Mouse (Mus musculus): ENCODE measurements around the gene Scaf1. TPM values are rescaled to one million over a fixed set of nuclear protein-coding genes. Genes with fewer than 3 reads are reported as not detected.
A peak's percentile ranks its signal among the peaks of the same experiment; 100 is the strongest.
"Not testable (repeated sequence)": the region's sequence is repeated elsewhere in the genome, so short reads cannot be mapped to it uniquely, and the experiment has no call there.

The Scaf1 gene
- polyA plus RNA-seq, 1 experiment from 2014 or later = 20.1 TPM

DNA sequence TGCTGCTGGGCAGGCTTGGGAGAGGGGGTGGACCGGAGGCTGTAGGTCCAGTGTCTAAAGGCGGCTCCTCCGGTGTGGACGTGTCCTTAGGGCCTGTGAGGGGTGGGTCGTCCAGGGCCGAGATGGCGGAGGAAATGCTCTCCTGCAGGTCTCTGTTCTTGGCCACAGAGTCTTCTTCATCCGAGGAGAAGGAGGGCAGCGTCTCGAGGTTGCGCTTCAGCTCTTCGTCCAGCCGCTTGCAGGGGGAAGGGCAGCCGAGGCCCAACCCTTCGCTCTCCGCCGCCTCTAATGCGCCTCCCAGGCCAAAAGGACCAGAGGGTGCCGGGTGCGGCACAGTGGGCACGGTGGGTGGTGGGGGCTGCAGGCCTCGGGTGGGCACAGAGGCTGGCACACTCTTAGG is 29.6 kb upstream of the Scaf1 start:
- no peak for DNase-seq (ENCODE audit: low spot score)

DNA sequence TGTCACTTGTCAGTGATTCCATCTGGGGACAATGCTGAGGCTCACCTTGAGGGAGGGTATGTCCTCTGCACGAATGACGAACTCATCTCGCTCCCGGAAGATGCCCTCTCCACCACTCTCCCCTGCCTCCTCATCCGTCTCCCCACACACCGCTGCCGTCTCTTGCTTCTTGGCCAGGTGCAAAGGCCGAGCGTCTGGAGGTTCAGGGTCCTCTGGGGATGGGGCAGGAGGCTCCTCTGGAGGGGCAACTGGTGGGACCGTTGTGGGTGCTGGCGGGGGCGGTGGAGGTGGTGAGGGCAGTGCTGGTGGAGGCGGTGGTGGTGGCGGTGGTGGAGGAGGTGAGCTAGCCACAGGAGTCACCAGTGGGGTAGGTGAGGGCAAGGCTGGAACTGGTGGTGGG is 27.1 kb upstream of the Scaf1 start:
- no peak for DNase-seq (ENCODE audit: low spot score)

DNA sequence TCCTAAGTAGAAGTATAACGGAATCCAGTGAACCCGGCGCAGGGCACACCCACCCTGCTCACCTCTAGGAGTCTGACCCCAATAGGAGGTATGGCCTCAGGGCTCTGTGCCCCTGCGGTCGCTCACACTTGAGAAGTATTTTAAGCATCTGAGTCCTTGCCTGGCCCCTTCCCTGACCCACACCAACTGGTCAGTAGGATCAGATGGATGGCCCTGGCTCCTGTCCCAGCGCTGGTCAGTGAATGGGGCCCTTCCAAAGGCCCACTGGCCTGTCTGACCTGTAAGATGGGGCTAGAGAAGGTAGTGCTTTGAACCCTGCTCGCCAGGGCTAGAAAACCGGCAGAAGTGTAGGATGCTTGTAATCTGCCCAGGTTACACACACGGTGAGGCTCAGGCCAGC is 24.7 kb upstream of the Scaf1 start:
- no peak for DNase-seq (ENCODE audit: low spot score)

DNA sequence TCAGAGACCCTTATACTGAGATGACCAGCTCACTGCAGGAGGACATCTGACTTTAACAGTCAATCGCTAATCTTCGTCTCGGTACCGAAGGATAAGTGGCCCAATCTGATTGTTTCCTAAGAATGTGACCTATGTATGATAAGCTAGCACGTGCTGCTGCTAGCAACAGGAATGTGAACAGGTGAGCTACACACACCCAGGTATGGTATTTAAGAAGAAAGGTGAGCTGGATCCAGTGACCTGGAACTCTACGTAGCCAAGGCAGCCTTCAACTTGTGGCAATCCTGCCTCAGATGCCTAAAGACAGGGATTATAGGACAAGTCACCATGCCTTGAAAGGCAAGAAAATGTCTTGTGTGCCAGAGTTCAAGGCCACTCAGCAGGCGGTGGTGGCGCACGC is 22.2 kb upstream of the Scaf1 start:
- no peak for DNase-seq (ENCODE audit: low spot score)

DNA sequence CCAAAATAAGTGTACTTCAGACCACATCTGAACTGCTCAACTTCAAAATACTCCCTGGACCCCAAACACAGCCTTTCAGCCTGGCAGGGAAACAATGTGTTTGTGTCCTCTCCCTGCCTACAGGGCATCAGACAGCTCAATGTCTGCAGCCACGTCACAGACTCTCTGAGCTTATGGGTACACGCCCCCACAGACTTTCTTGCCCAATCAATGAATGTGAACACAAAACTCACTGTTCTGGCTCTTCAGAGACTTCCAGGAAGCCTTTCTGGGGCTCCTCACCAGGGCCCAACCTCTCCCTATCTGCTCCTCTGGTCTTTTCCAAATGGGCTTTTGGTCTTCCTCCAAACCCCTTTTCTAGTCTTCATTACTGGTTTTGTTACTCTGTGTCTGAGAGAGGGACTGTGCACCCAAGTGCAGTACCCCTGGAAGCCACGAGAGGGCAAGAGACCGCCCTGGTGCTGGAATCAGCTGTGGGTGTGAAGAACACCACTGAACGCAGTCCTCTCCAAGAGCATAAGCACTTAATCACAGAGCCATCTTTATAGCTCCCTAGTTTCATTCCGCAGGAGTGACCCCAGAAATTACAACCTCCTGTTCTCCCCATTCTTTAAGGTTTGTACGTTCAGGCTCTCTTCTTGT is 21.7 kb upstream of the Scaf1 start:
- DNase-seq (ENCODE audit: low spot score) = peak; percentile 69

DNA sequence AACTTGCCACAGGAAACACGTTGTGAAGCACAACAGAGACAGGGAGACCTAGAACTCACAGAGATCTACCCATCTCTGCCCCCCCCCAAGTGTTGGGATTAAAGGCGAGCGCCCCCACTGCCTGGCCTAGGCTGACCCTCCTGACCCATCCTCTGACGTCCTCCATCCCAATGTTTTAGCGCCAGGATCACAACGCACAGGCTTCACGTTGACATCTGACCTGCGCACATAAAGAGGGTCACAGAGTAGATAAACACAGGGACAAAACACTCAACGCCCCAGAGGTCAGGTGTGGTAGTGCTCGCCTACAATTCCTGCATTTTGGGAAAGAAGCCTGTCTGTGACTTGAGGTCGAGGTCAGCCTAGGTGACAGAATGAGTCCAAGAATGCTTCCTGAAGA is 20.5 kb upstream of the Scaf1 start:
- DNase-seq (ENCODE audit: low spot score) = no peak

DNA sequence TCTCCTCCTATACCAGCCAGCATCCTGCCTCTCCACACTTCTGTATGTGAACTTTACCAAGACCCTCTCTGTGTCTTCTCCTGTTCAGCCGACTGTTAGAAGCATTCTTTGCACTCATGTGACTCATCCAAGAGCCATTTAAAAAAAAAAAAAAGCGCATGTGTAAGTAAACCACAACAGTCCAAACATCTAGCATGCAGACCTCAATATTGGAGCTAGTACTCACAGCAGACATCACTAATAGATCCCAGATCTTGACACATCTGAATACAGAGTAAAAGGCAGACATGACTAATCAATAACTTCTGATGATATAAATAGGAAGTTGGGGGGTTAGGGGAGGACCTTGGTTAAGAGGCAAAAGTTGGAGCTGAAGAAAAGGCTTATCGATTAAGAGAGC is 19.5 kb upstream of the Scaf1 start:
- DNase-seq (ENCODE audit: low spot score) = no peak

DNA sequence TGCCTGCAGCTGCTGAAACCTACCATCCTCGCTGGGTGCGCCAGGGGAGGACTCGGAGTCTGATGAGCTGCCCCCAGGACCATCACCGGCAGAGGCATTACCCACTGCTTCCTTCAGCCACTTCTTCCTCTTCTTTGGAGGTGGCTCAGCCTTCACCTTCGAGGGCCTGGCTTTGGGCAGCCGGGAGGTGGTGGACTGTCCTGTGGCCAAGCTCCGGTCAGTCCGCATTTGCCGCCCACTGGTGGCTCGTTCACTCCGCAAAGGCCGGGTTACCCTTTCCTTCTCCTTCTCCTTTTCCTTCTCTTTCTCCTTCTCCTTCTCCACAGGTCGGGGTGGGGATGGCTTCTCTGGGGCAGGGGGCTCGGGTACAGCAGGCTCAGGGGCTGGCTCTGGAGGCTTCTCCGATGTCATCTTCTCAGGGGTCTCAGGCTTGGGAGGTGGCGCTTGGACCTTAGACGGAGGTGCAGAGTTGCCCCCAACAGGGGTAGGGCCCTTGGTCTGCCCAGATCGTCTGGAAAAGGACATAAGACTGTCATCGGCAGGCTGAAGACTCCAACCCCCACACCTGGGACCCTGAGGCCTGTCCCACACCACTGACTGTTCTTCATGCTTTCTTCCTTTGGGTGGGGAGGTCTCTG is 17.7 kb upstream of the Scaf1 start:
- no peak for DNase-seq (ENCODE audit: low spot score)

DNA sequence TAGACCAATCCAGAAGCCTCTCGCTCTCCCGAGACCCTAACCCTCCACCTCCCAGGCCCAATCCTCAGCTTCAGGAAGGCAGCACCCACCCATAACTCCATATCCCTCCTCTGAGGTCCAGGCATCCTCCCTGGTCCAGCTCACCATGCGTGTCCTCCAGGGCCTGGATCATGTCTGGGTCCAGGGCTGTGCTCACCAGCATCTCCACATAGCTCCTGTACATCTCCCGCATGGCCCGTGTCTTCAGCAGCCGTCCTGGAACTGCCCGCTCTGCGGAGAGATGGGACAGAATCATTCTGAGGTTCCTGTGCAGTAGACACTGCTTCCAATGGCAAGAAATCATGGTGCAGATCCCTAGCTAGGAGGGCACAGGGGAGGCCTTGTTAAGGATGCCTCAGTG is 14.7 kb upstream of the Scaf1 start:
- no peak for DNase-seq (ENCODE audit: low spot score)

DNA sequence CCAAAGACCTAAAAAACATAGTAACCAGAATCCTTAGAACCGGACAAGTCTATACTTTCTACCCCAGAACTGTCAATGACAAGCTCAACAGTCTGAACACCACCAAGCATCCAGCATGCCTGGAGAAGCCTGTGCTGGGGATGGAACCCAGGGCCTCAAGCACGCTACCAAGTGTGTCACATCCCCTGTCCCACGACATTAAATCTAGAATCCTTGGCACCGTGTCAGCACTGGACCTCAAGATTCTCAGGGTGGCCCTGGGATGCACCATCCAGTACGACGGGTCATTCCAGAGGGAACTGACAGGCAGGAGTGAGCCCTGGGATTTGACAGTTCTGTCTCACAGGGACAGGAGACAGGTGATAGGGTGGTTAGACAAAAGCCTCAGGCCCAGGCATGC is 13.8 kb upstream of the Scaf1 start:
- DNase-seq (ENCODE audit: low spot score) = no peak

DNA sequence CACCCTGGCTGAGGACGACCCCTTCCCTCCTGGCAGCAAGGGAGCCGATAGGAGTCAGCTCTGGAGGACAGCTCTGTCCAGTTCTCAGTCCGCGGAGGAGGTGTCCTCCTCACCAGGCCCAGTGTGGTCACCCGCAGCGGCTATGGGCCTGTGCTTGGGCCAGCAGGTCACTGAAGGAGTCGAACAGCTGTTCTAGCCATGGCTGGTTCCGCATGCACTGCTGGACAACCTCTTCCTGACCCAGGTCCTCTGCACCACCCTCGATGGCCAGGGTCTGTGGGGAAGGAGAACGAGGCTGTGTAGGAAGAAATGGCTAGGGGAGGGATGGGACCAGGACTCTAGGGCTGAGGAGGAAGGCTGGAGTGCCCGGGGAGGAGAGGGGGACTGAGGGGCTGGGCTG is 12.2 kb upstream of the Scaf1 start:
- no peak for DNase-seq (ENCODE audit: low spot score)

DNA sequence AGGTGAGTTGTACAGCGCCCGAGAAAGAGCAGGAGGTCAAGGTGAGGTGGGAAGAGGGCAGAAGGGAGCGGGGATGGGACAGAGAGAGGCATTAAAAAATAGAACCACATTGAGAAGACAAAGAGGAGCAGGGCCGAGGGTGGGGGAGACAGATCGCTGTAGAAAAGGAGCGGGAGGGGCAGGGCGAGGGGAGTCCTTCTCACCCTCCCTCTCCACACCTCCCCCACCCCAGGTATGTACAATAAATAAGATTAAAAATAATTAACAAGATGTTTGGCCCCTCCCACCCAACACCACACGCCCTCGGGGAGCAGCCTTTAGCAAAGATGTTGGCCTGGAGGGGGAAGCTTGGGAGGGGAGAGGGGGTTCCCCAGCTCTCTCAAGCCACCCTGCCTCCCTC is 11.6 kb upstream of the Scaf1 start:
- no peak for DNase-seq (ENCODE audit: low spot score)

DNA sequence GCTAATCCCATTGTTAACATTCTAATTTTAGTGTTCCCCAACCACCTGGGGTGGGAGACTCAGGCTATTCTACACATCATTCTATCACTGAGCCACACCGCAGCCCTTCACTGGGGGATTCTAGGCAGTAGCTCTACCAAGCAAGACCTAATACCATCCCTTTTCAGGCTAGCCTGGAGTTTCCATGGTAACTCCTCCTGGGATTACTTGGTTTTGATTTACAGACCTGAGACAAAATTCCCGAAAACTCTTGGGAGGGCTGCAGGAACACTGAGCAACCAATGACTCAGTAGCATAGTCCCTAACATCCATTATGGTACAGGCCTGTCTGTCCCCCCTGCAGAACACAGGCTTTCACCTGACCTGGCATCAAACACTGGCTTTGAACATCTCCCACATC is 10.1 kb upstream of the Scaf1 start:
- DNase-seq (ENCODE audit: low spot score) = no peak

DNA sequence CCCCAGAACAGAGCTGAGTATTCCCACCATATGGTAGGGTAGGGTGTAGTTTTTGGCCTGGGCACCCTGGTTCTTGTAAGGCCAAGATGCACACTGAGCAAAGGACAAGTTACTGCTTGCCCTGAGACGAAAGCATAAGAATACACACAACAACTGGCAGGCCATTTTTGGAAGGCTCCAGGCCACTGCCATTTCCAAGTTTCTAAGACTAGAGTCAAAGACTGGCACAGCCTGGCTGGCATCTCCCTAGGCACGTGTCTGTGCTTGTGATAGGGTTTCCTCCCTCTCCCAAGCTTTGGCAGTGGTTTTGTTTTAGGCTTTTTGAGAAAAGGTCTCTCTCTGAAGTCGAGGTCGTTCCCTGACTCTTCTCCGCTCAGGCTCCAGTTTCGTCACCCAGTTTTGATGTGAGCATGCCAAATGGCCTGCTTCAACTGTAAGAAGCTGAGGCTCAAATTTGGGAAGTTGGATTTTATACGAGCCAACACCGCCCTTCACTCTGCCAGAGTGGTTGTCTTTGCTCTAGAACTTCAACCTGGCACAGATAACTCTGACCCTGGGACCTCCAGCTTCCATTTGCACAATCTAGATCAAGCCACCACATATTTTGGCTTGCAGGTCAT is 9.5 kb upstream of the Scaf1 start:
- no peak for DNase-seq (ENCODE audit: low spot score)

DNA sequence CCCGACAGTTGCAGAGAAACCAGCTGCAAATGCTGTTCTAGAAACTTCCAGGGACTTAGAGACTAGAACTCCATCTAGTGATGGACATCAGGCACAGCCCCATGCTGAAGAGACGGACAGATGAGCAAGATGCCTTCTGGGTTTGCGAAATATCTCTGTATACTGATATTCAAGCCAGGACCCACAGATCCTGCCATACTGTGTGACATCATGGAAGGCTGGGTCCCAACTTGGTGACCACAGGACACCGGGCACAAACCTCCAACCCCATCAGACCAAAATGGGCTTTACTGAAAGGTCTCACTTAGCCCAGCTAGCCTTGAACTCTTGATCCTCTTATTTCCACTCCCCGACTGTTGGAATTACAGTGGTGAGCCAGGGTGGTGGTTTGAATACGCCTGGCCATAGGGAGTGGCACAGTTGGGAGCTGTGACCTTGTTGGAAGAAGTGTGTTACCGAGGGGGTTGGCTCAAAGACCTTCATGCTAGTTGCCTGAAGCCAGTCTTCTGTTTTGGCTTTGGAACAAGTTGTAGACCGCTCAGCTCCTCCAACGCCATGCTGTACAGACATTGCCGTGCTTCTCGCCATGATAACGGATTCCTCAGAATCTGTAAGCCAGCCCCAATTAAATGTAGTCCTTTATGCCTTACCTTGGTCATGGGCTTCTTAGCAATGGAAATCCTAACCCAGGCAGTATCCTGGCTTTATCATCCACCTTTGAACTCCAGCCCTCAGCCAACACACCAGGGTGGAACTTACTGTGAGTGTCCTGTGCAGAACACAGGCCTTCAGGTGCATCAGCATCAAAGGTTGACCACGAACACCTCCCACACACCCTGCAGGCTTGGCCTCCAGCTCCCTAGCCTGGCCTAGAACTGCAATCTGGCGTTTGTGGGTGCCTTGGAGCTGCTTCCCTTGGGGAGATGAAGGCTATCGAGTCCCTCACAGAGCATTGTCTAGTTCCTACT is 8.4 kb upstream of the Scaf1 start:
- DNase-seq (ENCODE audit: low spot score) = no peak

DNA sequence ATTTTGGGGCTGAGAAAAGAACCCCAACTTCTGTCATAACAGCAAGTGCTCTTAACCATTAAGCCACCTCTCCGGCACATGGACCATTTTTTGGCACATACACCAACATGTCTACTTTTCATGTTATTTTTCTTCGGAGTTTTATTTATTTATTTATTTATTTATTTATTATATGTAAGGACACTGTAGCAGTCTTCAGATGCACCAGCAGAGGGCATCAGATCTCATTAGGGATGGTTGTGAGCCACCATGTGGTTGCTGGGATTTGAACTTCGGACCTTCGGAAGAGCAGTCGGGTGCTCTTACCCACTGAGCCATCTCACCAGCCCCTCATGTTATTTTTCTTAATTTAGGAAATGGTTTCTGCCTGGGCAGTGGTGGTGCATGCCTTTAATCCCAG is 7.5 kb upstream of the Scaf1 start:
- DNase-seq (ENCODE audit: low spot score) = not testable (repeated sequence)

DNA sequence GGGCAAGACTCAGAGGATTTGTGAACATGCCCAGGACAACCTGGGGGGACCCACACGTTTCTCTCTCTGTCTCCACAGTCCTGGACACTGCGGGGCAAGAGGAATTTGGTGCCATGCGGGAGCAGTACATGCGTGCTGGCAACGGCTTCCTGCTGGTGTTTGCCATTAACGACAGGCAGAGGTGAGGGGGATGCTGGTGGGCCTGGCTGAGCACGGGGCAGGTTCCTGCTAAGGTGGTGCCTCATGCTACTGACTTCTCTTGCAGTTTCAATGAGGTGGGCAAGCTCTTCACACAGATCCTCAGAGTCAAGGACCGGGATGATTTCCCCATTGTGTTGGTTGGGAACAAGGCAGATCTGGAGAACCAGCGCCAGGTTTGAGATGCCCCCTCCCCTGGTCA is 4.1 kb upstream of the Scaf1 start:
- no peak for DNase-seq (ENCODE audit: low spot score)

DNA sequence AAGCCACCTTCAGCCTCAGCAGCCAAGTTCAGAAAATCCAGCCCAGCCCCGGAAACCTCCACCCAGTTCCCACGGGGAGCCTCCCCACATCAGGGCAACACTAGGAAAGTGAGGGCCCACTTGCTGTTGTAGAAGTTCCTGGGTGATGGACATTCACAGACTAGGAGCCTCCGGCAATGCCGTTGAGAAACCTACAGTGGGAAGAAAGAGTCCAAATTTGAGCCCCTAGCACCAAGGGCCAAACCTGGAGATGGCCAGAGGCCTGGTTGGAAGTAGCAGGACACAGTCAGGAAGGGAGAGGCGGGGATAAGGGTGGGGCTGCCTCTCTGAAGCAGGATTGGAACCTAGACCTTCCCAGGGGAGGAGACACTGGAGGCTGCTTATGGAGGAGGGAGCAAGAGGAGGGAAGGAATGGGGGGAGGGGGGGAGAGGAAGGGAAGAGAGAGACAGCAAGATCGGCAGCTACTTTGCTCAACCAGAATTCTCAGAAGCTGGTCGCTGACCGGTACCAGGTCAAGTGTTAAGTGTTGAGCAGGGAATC is 2.9 kb upstream of the Scaf1 start:
- DNase-seq (ENCODE audit: low spot score) = no peak

DNA sequence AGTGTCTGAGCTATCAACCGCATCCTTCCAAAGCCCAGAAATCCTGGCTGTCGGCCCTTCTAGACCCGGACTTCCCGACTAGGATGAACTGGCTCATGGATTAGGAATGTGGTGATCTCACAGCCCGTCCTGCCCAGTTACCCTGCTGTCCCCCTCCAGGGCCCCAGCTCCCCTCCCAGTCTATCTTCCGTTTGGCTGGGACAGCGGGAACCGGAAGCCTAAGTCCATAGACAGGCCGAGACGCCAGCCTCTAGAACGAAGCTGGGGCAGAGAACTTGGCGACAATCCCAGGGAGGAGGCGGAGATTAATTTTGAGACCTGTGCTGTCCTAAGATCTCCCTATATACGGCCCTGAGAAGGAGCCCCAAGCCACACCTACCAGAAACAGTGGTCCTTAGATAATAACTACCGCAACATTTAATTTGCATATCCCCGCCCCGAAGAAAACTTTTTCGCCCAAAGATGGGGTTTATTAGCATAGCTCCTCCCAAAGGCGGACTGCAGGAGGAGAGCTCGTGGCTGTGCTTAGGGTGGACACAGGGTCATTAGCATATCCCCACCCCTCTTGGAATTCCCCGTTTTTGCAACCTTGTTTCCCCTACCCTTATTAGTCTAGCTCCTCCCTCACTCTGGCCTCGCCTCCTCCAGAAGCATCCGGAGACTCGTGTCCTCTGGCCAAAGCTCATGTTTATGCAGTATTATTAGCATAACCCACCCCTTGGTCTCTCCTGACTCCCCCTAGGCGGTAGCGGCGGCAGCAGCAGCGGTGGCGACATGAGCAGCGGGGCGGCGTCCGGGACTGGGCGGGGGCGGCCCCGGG is 1.3 kb upstream of the Scaf1 start, which contains the start of gene Rras:
Gene Rras (plus strand): TSS at position 720 of the 820 bp plus-strand sequence.
- DNase-seq (ENCODE audit: low spot score) = peak; percentile 86

DNA sequence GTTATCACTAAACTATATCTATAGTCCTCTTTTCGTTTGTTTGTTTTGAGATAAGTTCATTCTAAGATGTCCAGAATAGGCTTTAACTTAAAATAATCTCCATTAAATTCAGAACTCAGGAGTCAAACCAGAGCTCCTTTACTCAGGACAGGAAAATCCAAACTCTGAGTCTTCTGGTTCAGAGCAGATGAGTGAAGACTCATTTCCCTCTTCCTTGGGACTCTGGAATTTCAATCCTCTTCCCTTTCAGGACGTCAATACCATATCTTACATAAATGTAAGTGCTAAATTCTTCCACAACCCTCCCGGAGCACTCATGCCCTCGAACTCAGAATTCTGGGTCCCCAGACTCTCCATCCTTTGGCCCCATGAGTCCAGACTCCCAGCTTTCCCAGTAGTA is 598 bp upstream of the Scaf1 start:
- DNase-seq (ENCODE audit: low spot score) = peak; percentile 18
